Mouse (Mus musculus) right cerebral cortex, postnatal 36 days (tissue): ENCODE results near the gene Omt2a.
"Not testable (repeated sequence)": the region's sequence is repeated elsewhere in the genome, so short reads cannot be mapped to it uniquely, and the experiment has no call there.

ENCODE experiments used
- DNase-seq, 2 experiments: peaks; one replicate each; pipeline ENCODE4 v3.0.0; 2022; ENCODE audit warnings: low spot score in 2 of 2, mixed read lengths in 1 of 2

The Omt2a gene

DNA sequence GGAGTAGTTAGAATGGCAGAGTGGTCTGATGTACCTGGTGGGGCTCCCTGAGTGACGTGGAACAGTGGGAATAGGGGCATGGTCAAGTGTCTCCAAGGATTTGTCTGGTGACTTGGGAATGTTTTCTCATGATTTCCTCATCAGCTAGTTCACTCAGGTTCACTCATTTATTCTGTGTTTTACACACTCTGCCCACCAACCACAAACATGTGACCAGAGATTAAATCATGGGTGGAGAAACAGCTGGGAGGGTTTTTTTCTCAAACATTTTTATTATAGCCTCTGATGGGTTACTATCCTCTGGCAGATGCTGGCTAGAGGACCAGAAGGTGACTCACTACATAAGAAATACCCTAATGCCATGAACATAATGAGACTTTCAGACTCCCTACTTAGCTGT lies 16.4 kb downstream of the Omt2a start:
- DNase-seq = no peak

GRCm38 (mm10) chr9:78296089-78296488 lies 18.5 kb downstream of the Omt2a start:
- peak in 1 of 2 experiments; percentile 2 for DNase-seq

DNA sequence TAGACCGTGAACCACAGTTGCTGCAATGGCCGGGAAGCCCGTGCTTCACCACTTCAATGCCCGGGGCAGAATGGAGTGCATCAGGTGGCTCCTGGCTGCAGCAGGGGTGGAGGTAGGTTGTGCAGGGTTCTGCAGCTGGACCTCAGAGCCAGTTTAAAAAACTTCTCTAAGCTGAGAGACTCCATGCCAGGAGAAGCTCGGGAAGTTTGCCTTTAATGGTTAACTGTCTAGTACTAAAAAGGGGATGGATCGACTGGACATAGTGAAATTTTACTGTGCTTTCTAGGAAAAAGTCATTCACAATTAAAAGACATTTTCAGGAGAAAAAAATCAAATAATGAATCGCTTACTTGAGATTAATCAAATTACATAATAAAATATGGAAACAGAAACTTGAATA lies 19.8 kb downstream of the Omt2a start:
- not testable (repeated sequence) for DNase-seq

DNA sequence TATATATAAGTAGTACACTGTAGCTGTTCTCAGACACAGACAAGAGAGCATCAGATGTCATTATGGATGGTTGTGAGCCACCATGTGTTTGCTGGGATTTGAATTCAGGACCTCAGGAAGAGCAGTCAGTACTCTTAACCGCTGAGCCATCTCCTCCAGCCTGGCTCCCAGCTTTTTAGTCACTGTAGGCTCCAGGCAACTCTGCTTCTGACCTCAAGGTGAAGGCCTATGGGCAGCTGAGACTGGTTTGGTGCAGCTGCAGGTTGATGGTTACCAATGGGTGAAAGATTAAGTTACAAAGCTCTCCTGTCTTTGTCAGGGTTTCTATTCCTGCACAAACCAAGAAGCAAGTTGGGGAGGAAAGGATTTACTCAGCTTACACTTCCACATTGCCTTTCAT lies 20.9 kb downstream of the Omt2a start:
- not testable (repeated sequence) for DNase-seq

- not testable (repeated sequence) for DNase-seq
These were observed 22.1 kb downstream of the Omt2a start for GRCm38 (mm10) chr9:78292462-78292861.

DNA sequence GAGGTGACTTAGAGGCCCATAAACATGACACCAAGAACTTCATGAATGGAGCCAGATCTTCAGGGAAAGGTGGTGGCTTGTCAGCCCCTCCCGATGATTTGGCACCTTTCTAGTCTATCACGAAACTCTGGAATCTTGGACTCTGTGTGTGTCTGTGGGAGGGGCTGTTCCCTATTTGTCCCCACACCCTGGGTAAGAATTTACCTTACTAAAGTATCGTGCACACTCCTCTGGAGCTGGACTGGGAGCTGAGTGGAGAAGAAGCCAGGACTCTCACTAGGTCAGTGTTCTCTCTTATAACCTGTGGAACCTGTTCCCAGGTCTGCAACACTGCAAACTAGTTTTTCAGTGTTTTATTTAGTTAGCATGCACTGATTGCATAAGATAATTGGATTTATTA lies 24.9 kb downstream of the Omt2a start, which contains the start of gene Gm10639:
Gm10639 (plus strand) TSS at position 201 of the 400 bp plus-strand sequence.
- not testable (repeated sequence) for DNase-seq

- not testable (repeated sequence) for DNase-seq
These were observed 25.5 kb downstream of the Omt2a start for GRCm38 (mm10) chr9:78289063-78289462.

GRCm38 (mm10) chr9:78282002-78282711 lies 32.4 kb downstream of the Omt2a start:
- not testable (repeated sequence) for DNase-seq

DNA sequence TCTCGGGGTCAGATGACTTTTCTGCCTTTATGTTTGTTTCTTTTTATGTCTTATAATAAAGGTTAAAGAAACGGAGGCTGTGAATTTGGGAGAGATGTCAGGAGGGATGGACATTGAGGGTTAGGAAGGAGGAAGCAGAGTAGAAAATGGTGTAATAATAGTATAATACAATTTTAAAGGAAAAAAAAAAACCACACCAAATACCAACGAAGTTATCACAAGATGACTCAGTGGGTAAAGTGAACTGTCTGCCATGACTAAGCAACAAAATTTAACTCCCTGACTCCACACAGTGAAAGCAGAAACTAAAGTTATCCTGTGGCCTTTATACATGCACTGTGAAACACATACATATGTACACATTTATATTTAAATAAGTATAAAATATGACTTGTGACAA lies 43.7 kb downstream of the Omt2a start:
- DNase-seq = not testable (repeated sequence)
